Mouse (Mus musculus) heart, postnatal 14 days (tissue): ENCODE data around the gene Enpep. TPM values are rescaled to one million over a fixed set of nuclear protein-coding genes. Genes with fewer than 3 reads are reported as not detected.
A peak's percentile ranks its signal among the peaks of the same experiment; 100 is the strongest.

ENCODE experiments used
- DNase-seq, 2 experiments: peaks; one replicate each; pipeline ENCODE4 v3.0.0; 2021 to 2022
- intact Hi-C: fragments of 180-260 bp; cut with DNase I; formaldehyde crosslinking; loops from one replicate; pipeline ENCODE4 v1.15.1; 2025
- long read RNA-seq, 2 experiments: library from polyadenylated mRNA; stranded (forward); transcript quantifications; one replicate each; pipeline ENCODE4 v2.0.0; 2021
- total RNA-seq, 2 experiments: library from RNA; stranded (reverse); gene quantifications; 2 replicates each; pipeline ENCODE4 v1.2.3; 2021

Gene Enpep
- 1 to 10 TPM; 7.1 to 7.9 TPM for total RNA-seq
- long read RNA-seq, experiment 1, full-length matches to known transcripts = 9 of 10 reads
- long read RNA-seq, experiment 1, partial matches to known transcripts = 1 of 10 reads
- long read RNA-seq, experiment 1, other reads (novel, unspliced or antisense) = 0 of 10 reads
- long read RNA-seq, experiment 2, full-length matches to known transcripts = 13 of 16 reads
- long read RNA-seq, experiment 2, partial matches to known transcripts = 1 of 16 reads
- long read RNA-seq, experiment 2, other reads (novel, unspliced or antisense) = 2 of 16 reads

GRCm38 (mm10) chr3:129332586-129332985 lies at the start of gene Enpep:
TSS of gene Enpep (minus strand) at chr3:129332720.
- intact Hi-C loops = no loop called here
- DNase-seq = peak; percentile 38 to 54

GRCm38 (mm10) chr3:129379109-129379508 lies 46.6 kb upstream of the Enpep start:
- no peak for DNase-seq
- intact Hi-C loops = no loop called here

- intact Hi-C loops = no loop called here
- no peak for DNase-seq
Measured at GRCm38 (mm10) chr3:129375087-129375486, 42.6 kb upstream of the Enpep start.

- intact Hi-C loops = no loop called here
- DNase-seq = no peak
Measured at GRCm38 (mm10) chr3:129373108-129373507, 40.6 kb upstream of the Enpep start.

GRCm38 (mm10) chr3:129369491-129369890 lies 37.0 kb upstream of the Enpep start:
- intact Hi-C loops = no loop called here
- no peak for DNase-seq

- DNase-seq = no peak
- intact Hi-C loops = no loop called here
Measured at GRCm38 (mm10) chr3:129365919-129366318, 33.4 kb upstream of the Enpep start.

GRCm38 (mm10) chr3:129364818-129365390 lies 32.4 kb upstream of the Enpep start:
- no peak for DNase-seq
- intact Hi-C loops = no loop called here

- intact Hi-C loops = no loop called here
- DNase-seq = no peak
Measured at GRCm38 (mm10) chr3:129363426-129363825, 30.9 kb upstream of the Enpep start.

GRCm38 (mm10) chr3:129358115-129358514 lies 25.6 kb upstream of the Enpep start:
- no peak for DNase-seq
- intact Hi-C loops = no loop called here

- intact Hi-C loops = no loop called here
- DNase-seq = no peak
Measured at GRCm38 (mm10) chr3:129353901-129354300, 21.4 kb upstream of the Enpep start.

- no peak for DNase-seq
- intact Hi-C loops = no loop called here
Measured at GRCm38 (mm10) chr3:129351320-129351877, 18.9 kb upstream of the Enpep start.

- DNase-seq = no peak
- intact Hi-C loops = no loop called here
Measured at GRCm38 (mm10) chr3:129347277-129347676, 14.8 kb upstream of the Enpep start.

- intact Hi-C loops = no loop called here
- DNase-seq = no peak
Measured at GRCm38 (mm10) chr3:129342767-129343166, 10.2 kb upstream of the Enpep start.

GRCm38 (mm10) chr3:129341066-129341465 lies 8.5 kb upstream of the Enpep start:
- intact Hi-C loops = no loop called here
- no peak for DNase-seq

- DNase-seq = peak; percentile 21 to 27
- intact Hi-C loops = no loop called here
Measured at GRCm38 (mm10) chr3:129338296-129339091, 6.0 kb upstream of the Enpep start.

GRCm38 (mm10) chr3:129332142-129332541 lies 378 bp downstream of the Enpep start:
- intact Hi-C loops = no loop called here
- no peak for DNase-seq

GRCm38 (mm10) chr3:129331427-129331826 lies 1.1 kb downstream of the Enpep start:
- intact Hi-C loops = no loop called here
- no peak for DNase-seq

- no peak for DNase-seq
- intact Hi-C loops = no loop called here
Measured at GRCm38 (mm10) chr3:129328056-129328455, 4.5 kb downstream of the Enpep start.

GRCm38 (mm10) chr3:129321585-129321984 lies 10.9 kb downstream of the Enpep start:
- DNase-seq = no peak
- intact Hi-C loops = no loop called here

GRCm38 (mm10) chr3:129317032-129317729 lies 15.3 kb downstream of the Enpep start:
- intact Hi-C loops = no loop called here
- no peak for DNase-seq
